Mouse (Mus musculus) embryonic facial prominence, embryonic 13.5 days (tissue): ENCODE results near the gene Lbr. TPM values are rescaled to one million over a fixed set of nuclear protein-coding genes. Genes with fewer than 3 reads are reported as not detected.

Experiments
- ATAC-seq: fragments of 200-750 bp; cut with Nextera tagmentation; 2 replicates; pipeline ENCODE4 v1.8.0; 2017; ENCODE audit warnings: low read depth; ENCODE audit not compliant: insufficient number of reproducible peaks, insufficient read depth, low FRiP score, low TSS enrichment
- H3K27ac ChIP-seq: fragments of 300-500 bp; sonication (generic); 2 replicates; pipeline ENCODE4 v1.5.1; 2015; ENCODE audit warnings: moderate library complexity, mild to moderate bottlenecking, inconsistent platforms
- H3K27me3 ChIP-seq: fragments of 300-500 bp; sonication (generic); 2 replicates; pipeline ENCODE4 v1.6.1; 2015; ENCODE audit warnings: mild to moderate bottlenecking, inconsistent platforms
- H3K36me3 ChIP-seq: fragments of 300-500 bp; sonication (generic); 2 replicates; pipeline ENCODE4 v1.6.1; 2015; ENCODE audit warnings: mild to moderate bottlenecking, inconsistent platforms
- H3K4me1 ChIP-seq: fragments of 300-500 bp; sonication (generic); 2 replicates; pipeline ENCODE4 v1.6.1; 2015; ENCODE audit warnings: inconsistent platforms
- H3K4me2 ChIP-seq: fragments of 300-500 bp; sonication (generic); 2 replicates; pipeline ENCODE4 v1.6.1; 2015; ENCODE audit warnings: moderate library complexity, mild to moderate bottlenecking, inconsistent platforms
- H3K4me3 ChIP-seq: fragments of 300-500 bp; sonication (generic); 2 replicates; pipeline ENCODE4 v1.5.1; 2015; ENCODE audit warnings: mild to moderate bottlenecking, inconsistent platforms
- H3K9ac ChIP-seq: fragments of 300-500 bp; sonication (generic); 2 replicates; pipeline ENCODE4 v1.6.1; 2015; ENCODE audit warnings: mild to moderate bottlenecking, inconsistent platforms
- H3K9me3 ChIP-seq: fragments of 300-500 bp; sonication (generic); 2 replicates; pipeline ENCODE4 v1.6.1; 2016; ENCODE audit warnings: inconsistent platforms
- WGBS: fragments of 180-500 bp; shearing (Covaris S2); methylation state at CpG from one replicate; pipeline ENCODE4 v1.1.7; 2015; ENCODE audit warnings: mixed read lengths; 5-methylcytosine and 5-hydroxymethylcytosine counted together
- polyA plus RNA-seq: library from polyadenylated mRNA; unstranded; fragments of >200 nt; fragmentation: Nextera tagmentation; extraction: Ambion mirVana; gene quantifications from 2 replicates; pipeline ENCODE4 v1.2.1, GENCODE M21; 2015

Lbr gene
- polyA plus RNA-seq, 1 experiment from 2014 or later: 93.1 TPM

DNA sequence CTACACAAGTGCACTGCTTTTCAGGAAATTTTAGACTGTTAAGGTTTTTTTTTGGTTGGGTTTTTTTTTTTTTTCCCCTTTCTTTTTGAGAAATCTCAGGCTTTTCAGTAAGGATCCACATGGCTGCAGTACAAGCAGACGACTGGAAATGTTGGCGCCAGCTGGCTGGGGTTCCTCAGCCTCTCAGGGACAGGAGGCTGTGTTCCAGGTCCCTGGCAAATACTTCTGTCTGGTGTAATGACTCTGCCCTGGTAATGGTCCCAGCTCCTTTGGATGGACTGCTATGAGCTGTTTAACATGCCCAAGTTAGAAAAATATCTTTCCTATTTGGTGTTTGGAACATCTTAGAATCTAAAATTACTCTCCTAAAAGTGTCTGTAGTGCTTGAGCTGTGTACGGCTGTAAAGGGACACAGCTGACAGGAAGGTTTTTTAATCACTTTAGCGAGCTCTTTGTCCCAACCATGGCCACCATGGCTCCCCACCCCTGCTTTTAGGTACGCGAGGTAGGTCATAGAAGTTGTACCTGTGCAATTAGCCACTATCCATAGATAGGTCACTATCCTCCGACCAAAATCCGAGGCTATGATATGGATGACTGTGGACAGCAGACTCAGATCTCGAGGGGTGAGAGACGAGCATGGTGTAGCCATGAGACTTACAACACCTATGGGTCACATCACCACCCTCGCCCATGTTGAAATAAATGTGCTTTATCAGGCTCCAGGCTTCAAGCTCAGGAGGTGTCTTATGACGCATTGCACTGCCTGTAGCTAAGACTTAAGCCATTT is 8.9 kb upstream of the Lbr start:
- Histone ChIP-seq H3K4me3 (no peak overlapping the region), H3K9ac (no peak overlapping the region), H3K4me1 (peaks cover 12% of the 10 kb centered on the region), H3K27me3 (no peaks in the 10 kb centered on the region), H3K4me2 (no peak overlapping the region), H3K9me3 (peaks cover 3% of the 10 kb centered on the region; the same call in 1 of the 2 replicates), H3K36me3 (no peaks in the 10 kb centered on the region), H3K27ac (no peak overlapping the region)
- WGBS: 84% methylated on average over 12 of the region's 12 CpGs
- no peak for ATAC-seq

DNA sequence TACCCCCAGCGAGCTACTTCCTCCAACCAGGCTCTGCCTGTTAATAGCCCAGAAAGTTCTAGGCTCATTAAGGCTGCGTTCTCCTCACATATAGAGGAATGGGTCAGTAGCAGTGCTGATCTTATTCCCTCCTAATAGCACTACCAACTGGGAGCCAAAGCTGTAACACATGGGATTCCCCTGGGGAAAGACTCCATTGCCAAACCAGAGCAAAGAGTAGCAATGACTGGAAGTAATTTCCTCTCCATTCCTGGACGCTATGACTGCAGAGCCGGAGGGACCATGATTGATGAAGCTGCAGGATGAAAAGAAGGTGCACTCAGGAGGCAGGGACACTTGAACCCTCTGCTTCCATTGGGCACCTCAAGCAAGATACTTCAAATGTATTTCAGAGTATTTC is 7.6 kb upstream of the Lbr start:
- peaks cover 12% of the 10 kb centered on the region for H3K4me1 ChIP-seq
- H3K9ac ChIP-seq: no peak overlapping the region
- no peak overlapping the region for H3K4me2 ChIP-seq
- no peak overlapping the region for H3K27ac ChIP-seq
- 55% methylated on average over 4 of the region's 4 CpGs for WGBS
- H3K9me3 ChIP-seq: peaks cover 3% of the 10 kb centered on the region; the same call in 1 of the 2 replicates
- no peaks in the 10 kb centered on the region for H3K27me3 ChIP-seq
- ATAC-seq: no peak
- H3K4me3 ChIP-seq: no peak overlapping the region
- no peaks in the 10 kb centered on the region for H3K36me3 ChIP-seq

DNA sequence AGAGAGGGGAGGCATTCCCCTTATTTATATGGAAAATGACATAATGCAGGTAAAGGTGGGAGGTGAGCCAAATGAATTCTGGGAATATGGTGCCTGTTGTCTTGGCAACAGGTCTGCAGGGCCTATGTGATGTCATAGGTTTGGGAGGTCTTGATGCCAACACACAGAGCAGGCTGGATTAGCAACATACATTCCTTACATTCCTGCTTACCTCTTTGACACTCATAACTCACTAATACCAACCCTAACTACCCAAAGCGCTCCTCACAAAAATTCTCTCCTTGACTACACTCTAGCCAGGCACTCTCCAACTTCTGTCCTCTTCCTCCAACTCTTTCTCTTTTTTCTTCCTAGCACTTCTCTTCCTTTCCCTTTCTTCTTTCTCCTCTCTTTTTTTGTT is 5.4 kb upstream of the Lbr start:
- H3K4me2 ChIP-seq: no peak overlapping the region
- H3K4me3 ChIP-seq: no peak overlapping the region
- H3K9ac ChIP-seq: no peak overlapping the region
- peaks cover 3% of the 10 kb centered on the region; the same call in 1 of the 2 replicates for H3K9me3 ChIP-seq
- no peaks in the 10 kb centered on the region for H3K27me3 ChIP-seq
- peaks cover 12% of the 10 kb centered on the region for H3K4me1 ChIP-seq
- ATAC-seq: no peak
- no peak overlapping the region for H3K27ac ChIP-seq
- no peaks in the 10 kb centered on the region for H3K36me3 ChIP-seq
- 76% methylated on average over 1 of the region's 1 CpGs for WGBS

DNA sequence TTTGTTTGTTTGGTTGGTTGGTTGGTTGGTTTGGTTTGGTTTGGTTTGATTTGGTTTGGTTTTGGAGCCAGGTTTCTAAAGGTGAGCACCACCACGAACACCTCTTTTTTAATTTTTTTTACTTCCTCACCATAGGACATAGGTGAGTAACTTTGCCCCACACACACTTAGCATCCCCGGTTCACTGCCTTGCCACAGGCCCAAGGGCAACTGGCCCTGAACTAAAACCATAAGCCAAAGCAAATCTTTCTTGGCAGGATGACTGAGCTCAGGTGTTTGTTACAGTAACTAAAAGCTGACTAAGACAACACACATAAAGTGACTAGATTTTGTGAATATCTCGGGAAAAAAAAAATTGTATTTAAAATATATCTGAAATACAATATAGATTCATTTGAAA is 4.5 kb upstream of the Lbr start:
- no peak for ATAC-seq
- H3K9ac ChIP-seq: no peak overlapping the region
- no peaks in the 10 kb centered on the region for H3K36me3 ChIP-seq
- no peak overlapping the region for H3K4me2 ChIP-seq
- peaks cover 14% of the 10 kb centered on the region for H3K4me1 ChIP-seq
- WGBS: 85% methylated on average over 3 of the region's 3 CpGs
- peaks cover 3% of the 10 kb centered on the region; the same call in 1 of the 2 replicates for H3K9me3 ChIP-seq
- H3K27me3 ChIP-seq: no peaks in the 10 kb centered on the region
- H3K27ac ChIP-seq: no peak overlapping the region
- no peak overlapping the region for H3K4me3 ChIP-seq

DNA sequence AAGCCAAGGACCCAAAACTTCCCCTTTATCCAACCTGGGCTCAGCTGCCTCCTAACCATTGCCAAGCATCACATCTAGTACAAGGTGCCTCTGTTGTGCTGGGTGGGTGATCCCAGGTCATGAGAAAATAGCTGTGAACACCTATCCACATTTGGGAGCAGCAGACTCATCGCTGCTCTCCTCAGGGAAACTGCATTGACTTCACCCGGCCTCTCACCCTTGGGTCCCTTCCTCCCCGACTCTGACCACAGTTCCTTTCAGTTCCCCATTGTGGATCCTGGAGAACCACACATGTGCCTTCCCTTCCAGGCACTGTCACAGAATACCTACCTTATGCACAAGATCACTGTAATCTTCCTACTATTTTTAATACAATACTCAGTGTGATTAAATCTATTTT is 2.9 kb upstream of the Lbr start:
- 90% methylated on average over 3 of the region's 3 CpGs for WGBS
- Histone ChIP-seq H3K36me3 (no peaks in the 10 kb centered on the region), H3K27me3 (no peaks in the 10 kb centered on the region), H3K4me3 (no peak overlapping the region), H3K9ac (no peak overlapping the region), H3K4me2 (no peak overlapping the region), H3K4me1 (peaks cover 19% of the 10 kb centered on the region), H3K9me3 (no peaks in the 10 kb centered on the region), H3K27ac (no peak overlapping the region)
- no peak for ATAC-seq

DNA sequence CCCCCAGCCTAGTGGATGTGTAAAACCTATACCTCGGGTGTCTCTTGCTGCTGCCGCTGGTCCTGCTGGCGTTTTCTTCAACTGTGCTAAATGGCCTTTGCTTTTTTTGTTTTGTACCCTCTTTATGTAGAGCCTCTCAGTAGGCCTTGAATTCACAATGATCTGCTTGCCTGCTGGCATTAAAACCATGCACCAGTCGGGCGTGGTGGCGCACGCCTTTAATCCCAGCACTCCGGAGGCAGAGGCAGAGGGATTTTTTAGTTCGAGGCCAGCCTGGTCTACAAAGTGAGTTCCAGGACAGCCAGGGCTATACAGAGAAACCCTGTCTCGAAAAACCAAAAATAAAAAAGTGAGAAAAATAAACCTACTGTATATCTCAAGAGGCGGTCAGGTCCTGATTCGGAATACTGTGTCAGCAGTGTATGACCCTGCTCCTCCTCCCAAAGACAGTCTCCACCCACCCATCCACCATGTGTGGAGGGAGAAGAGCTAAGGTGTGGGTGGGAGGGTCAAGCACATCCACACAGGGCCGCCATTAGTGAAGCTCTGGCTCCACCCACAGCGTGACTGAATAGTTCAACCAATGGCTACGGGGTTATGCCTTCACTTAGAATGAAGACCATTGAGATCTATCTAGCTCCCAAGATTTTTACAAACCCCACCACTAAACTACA is 2.2 kb upstream of the Lbr start:
- no peak overlapping the region for H3K9ac ChIP-seq
- no peaks in the 10 kb centered on the region for H3K9me3 ChIP-seq
- no peaks in the 10 kb centered on the region for H3K36me3 ChIP-seq
- H3K4me1 ChIP-seq: peaks cover 25% of the 10 kb centered on the region
- H3K27ac ChIP-seq: no peak overlapping the region
- no peak for ATAC-seq
- H3K4me2 ChIP-seq: no peak overlapping the region
- H3K4me3 ChIP-seq: no peak overlapping the region
- 77% methylated on average over 15 of the region's 15 CpGs for WGBS
- H3K27me3 ChIP-seq: no peaks in the 10 kb centered on the region

DNA sequence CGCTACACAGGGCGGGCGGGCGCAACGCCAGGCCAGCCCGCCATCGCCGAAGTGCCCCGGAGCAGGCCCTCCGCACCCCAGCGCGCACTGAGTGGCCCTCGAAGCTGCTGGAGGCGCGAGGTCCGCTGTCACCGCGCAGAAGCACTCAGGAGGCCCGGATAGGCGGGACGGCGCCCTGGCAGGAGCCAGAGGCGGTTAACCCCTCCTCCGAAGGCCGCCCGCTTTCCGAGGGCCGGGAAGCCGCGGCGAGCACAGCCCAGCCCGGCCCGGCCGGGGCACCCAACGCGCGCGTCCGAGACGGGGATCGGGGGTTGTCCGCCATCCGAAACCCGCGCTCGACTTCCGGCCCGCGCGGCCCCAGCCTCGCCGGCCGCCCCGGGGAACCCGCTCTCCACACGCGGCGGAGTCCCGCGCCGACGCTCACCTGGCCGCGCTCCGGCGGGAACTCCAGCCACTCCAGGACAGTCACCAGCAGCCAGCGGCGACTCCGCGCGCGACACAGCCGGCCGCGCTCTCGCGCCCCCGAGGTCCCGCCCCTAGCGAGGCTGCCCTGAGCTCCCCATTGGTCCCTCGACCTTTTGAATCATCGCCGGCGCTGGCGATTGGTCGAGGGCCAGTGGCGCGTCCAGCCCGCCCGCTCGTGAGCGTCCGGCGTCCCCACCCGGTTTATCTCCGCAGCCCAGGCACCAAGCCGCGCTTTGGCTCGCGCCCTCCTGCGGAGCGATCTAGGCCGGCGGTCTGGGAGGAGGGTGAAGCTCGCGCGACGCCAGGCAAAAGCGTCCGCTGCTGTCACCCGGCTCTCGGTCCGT is 778 bp downstream of the Lbr start:
- Histone ChIP-seq H3K36me3 (peaks cover 4% of the 10 kb centered on the region; the same call in 1 of the 2 replicates), H3K9me3 (no peaks in the 10 kb centered on the region), H3K4me2 (peak overlapping the region; percentile 84), H3K27ac (peak overlapping the region; percentile 93), H3K4me1 (peaks cover 30% of the 10 kb centered on the region), H3K27me3 (no peaks in the 10 kb centered on the region), H3K9ac (peak overlapping the region; percentile 93), H3K4me3 (peak overlapping the region; percentile 93)
- ATAC-seq: peak; percentile 94
- WGBS: under 1% methylated on average over 108 of the region's 113 CpGs

DNA sequence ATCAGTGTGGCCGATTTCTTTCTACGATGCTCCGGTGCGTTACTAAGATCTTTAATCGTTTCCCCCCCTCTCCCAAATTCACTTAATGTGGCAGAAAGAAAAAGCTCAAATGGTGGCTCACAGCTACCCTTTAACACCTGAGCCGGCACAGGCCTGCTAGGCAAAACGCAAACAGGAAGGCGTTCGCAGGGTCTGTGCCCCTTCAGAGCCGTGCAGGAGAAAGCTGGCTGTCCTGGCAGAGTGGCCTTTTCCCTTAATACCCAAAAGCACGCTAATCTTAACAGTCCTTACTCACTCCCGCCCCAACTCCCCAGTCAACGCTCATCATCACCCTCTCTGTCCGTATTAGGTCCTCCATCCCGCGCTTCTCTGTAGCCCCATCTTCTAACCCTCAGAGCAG is 1.4 kb downstream of the Lbr start:
- Histone ChIP-seq H3K4me2 (peak overlapping the region; percentile 84), H3K27ac (peak overlapping the region; percentile 93), H3K9ac (peak overlapping the region; percentile 93), H3K9me3 (no peaks in the 10 kb centered on the region), H3K4me3 (peak overlapping the region; percentile 93), H3K4me1 (peaks cover 30% of the 10 kb centered on the region), H3K27me3 (no peaks in the 10 kb centered on the region), H3K36me3 (peaks cover 10% of the 10 kb centered on the region)
- WGBS: under 1% methylated on average over 16 of the region's 16 CpGs
- ATAC-seq: no peak

DNA sequence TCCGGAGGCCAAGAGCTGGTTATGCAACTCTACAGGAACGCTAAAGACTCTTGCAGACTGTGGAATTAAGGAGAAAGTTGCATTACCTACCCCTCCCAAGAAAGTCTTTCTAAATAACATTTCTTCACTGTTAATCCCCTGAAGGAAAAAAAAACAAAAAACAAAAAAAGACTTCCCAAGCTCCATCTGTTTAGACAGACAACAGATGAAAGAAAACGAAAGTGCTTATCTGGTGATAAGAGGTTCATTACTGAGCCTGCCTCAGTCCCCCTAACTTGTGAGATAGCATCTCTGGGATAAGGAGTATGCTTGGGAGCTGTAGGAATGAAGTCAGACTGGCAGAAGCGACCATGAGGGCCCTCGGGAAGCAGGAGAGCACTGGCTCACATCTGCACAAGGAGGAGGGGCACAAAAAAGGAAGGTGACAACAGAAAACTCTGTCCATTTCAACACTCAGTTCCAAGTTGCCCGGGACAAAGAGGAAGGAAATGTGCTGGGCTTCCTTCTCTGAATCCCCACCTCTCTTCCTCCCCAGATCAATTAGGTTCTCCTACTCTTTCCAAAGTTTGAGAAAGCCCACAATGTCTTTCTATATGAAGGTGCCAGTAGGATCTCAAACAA is 3.0 kb downstream of the Lbr start:
- peak overlapping the region; percentile 84 for H3K4me2 ChIP-seq
- 16% methylated on average over 6 of the region's 6 CpGs for WGBS
- peaks cover 25% of the 10 kb centered on the region for H3K36me3 ChIP-seq
- H3K4me1 ChIP-seq: peaks cover 30% of the 10 kb centered on the region
- no peak for ATAC-seq
- H3K4me3 ChIP-seq: peak overlapping the region; percentile 24
- peak overlapping the region; percentile 44 for H3K9ac ChIP-seq
- no peaks in the 10 kb centered on the region for H3K27me3 ChIP-seq
- H3K9me3 ChIP-seq: no peaks in the 10 kb centered on the region
- H3K27ac ChIP-seq: no peak overlapping the region

DNA sequence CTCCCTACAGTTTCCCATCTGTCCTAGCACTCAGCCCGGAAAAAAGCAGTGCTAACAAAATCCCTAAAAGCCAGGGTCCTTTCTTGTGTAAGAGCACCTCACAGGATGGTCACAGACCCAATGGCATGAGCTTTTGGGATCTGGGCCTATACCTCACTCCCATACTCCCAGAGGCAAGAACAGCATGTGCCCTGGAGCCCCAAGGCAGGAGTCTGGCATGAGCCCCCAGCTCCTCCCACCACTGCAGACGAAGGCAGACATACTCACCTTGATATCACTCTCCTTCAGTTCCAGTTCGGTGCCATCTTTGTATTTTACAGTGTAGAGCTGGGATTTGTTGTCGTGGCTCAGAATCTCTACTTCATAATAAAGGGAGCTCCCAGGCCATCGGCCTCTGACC is 4.7 kb downstream of the Lbr start:
- H3K36me3 ChIP-seq: peaks cover 39% of the 10 kb centered on the region
- H3K9me3 ChIP-seq: no peaks in the 10 kb centered on the region
- peaks cover 25% of the 10 kb centered on the region for H3K4me1 ChIP-seq
- no peak overlapping the region for H3K27ac ChIP-seq
- no peaks in the 10 kb centered on the region for H3K27me3 ChIP-seq
- no peak overlapping the region for H3K4me2 ChIP-seq
- no peak overlapping the region for H3K4me3 ChIP-seq
- H3K9ac ChIP-seq: no peak overlapping the region
- no peak for ATAC-seq
- WGBS: 81% methylated on average over 5 of the region's 5 CpGs

DNA sequence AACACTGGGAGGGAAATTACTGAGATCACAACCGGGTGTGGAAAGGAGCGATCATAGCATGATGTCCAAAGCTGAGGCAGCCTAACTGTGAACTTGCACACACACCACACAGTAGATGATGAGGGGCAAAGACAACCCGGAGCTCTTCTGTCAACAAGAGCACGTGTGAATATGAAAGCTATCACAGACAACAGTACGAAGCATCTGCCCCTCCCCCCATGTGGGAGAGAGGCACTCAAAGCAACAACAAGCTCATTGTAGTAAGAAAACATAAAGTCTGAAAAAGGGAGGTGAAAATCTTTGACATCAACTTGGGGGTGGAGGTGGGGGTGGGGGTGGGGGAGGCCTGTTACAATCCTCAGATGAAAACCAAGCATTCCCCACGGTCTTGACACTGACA is 9.7 kb downstream of the Lbr start:
- Histone ChIP-seq H3K36me3 (peaks cover 88% of the 10 kb centered on the region), H3K4me1 (no peaks in the 10 kb centered on the region), H3K9ac (no peak overlapping the region), H3K27me3 (no peaks in the 10 kb centered on the region), H3K27ac (no peak overlapping the region), H3K4me2 (no peak overlapping the region), H3K4me3 (no peak overlapping the region), H3K9me3 (no peaks in the 10 kb centered on the region)
- 84% methylated on average over 6 of the region's 6 CpGs for WGBS
- no peak for ATAC-seq
